Mouse (Mus musculus): Measurements from ENCODE around the gene Rac1. TPM values are rescaled to one million over a fixed set of nuclear protein-coding genes. Genes with fewer than 3 reads are reported as not detected.

The Rac1 gene
- total RNA-seq, 2 experiments from 2014 or later, result 180 to 184 TPM

Other genes starting within 250 kb of the Rac1 start
- gene Zfp853, start 234.4 kb downstream of the Rac1 start, total RNA-seq (2021), result under 1 TPM in 1 of 2 experiments, not detected in 1; 0.28 TPM
- 10 to 100 TPM in 1 of 2 experiments, 1 to 10 TPM in 1; 8.1 to 11.2 TPM for gene E130309D02Rik, start 212.7 kb downstream of the Rac1 start, total RNA-seq (2021)
- 10 to 100 TPM; 32.1 to 33.0 TPM for gene Zdhhc4, start 198.8 kb downstream of the Rac1 start, total RNA-seq (2021)
- gene Grid2ip, start 170.7 kb downstream of the Rac1 start, total RNA-seq (2021), result not detected
- 10 to 100 TPM; 34.1 to 40.0 TPM for gene Kdelr2, start 124.2 kb downstream of the Rac1 start, total RNA-seq (2021)
- gene Daglb, start 63.5 kb downstream of the Rac1 start, total RNA-seq (2021), result 1 to 10 TPM; 6.0 to 7.2 TPM
- gene Cyth3, start 94.4 kb upstream of the Rac1 start, total RNA-seq (2021), result 10 to 100 TPM; 13.9 to 16.9 TPM
- 1 to 10 TPM; 4.3 to 5.3 TPM for gene Usp42, start 204.2 kb upstream of the Rac1 start, total RNA-seq (2021)

All from gastrocnemius, postnatal 25 days (tissue).